Mouse (Mus musculus) left cerebral cortex, postnatal 10 days (tissue): Measurements from ENCODE around the gene Gpc5. TPM values are rescaled to one million over a fixed set of nuclear protein-coding genes. Genes with fewer than 3 reads are reported as not detected.

Source experiments
- DNase-seq, 2 experiments: peaks; one replicate each; pipeline ENCODE4 v3.0.0; 2021 to 2022; ENCODE audit warnings: low spot score in 2 of 2, mixed read lengths in 1 of 2; ENCODE audit errors: extremely low spot score in 1 of 2
- intact Hi-C: fragments of 180-260 bp; cut with DNase I; formaldehyde crosslinking; loops from one replicate; pipeline ENCODE4 v1.15.1; 2025
- total RNA-seq, 2 experiments: library from RNA; stranded (reverse); gene quantifications; 2 replicates each; pipeline ENCODE4 v1.2.3; 2021

Gpc5 gene
- total RNA-seq, 2 experiments from 2014 or later = 37.9 to 45.4 TPM

- no peak for DNase-seq
- intact Hi-C loops = no loop called here
These were observed 232.2 kb downstream of the Gpc5 start for GRCm38 (mm10) chr14:115324247-115324646.

- intact Hi-C loops = no loop called here
- no peak for DNase-seq
These were observed 234.4 kb downstream of the Gpc5 start for GRCm38 (mm10) chr14:115326426-115326825.

- intact Hi-C loops = no loop called here
- DNase-seq = no peak
These were observed 247.1 kb downstream of the Gpc5 start for GRCm38 (mm10) chr14:115339084-115339483.

GRCm38 (mm10) chr14:115342597-115342996, 250.6 kb downstream of the Gpc5 start:
- no peak for DNase-seq
- intact Hi-C loops = no loop called here

GRCm38 (mm10) chr14:115349448-115349847, 257.4 kb downstream of the Gpc5 start:
- intact Hi-C loops = no loop called here

GRCm38 (mm10) chr14:115365320-115365935, 273.4 kb downstream of the Gpc5 start:
- intact Hi-C loops = no loop called here
- no peak for DNase-seq

More at GRCm38 (mm10) chr14:115349448-115349847, 257.4 kb downstream of the Gpc5 start:
- DNase-seq = no peak

- intact Hi-C loops = no loop called here
- DNase-seq = no peak
These were observed 277.7 kb downstream of the Gpc5 start for GRCm38 (mm10) chr14:115369611-115370167.

GRCm38 (mm10) chr14:115371131-115371530, 279.1 kb downstream of the Gpc5 start:
- DNase-seq = peak in 1 of 2 experiments; percentile 38
- intact Hi-C loops = no loop called here

- no peak for DNase-seq
- intact Hi-C loops = loop anchor here (5.0 kb wide), 1 partner anchor 320 kb away; no protein-coding TSS in a partner anchor
These were observed 299.8 kb downstream of the Gpc5 start for GRCm38 (mm10) chr14:115391831-115392230.

- peak; percentile 32 to 43 for DNase-seq
- intact Hi-C loops = loop anchor here (5.0 kb wide), 1 partner anchor 321 kb away; no protein-coding TSS in a partner anchor
These were observed 301.0 kb downstream of the Gpc5 start for GRCm38 (mm10) chr14:115392894-115393524.

- no peak for DNase-seq
- intact Hi-C loops = no loop called here
These were observed 314.6 kb downstream of the Gpc5 start for GRCm38 (mm10) chr14:115406596-115406995.

- intact Hi-C loops = no loop called here
- DNase-seq = no peak
These were observed 315.4 kb downstream of the Gpc5 start for GRCm38 (mm10) chr14:115407309-115407930.

- intact Hi-C loops = no loop called here
- DNase-seq = no peak
These were observed 318.9 kb downstream of the Gpc5 start for GRCm38 (mm10) chr14:115410881-115411280.

GRCm38 (mm10) chr14:115411513-115412174, 319.6 kb downstream of the Gpc5 start:
- no peak for DNase-seq
- intact Hi-C loops = no loop called here

- intact Hi-C loops = no loop called here
- DNase-seq = no peak
These were observed 320.8 kb downstream of the Gpc5 start for GRCm38 (mm10) chr14:115412821-115413220.

GRCm38 (mm10) chr14:115413429-115413828, 321.4 kb downstream of the Gpc5 start:
- intact Hi-C loops = no loop called here
- DNase-seq = no peak

- intact Hi-C loops = no loop called here
These were observed 322.5 kb downstream of the Gpc5 start for GRCm38 (mm10) chr14:115414545-115414944.

GRCm38 (mm10) chr14:115431967-115432366, 340.0 kb downstream of the Gpc5 start:
- intact Hi-C loops = no loop called here
- no peak for DNase-seq

More at GRCm38 (mm10) chr14:115414545-115414944, 322.5 kb downstream of the Gpc5 start:
- DNase-seq = no peak

- intact Hi-C loops = no loop called here
- DNase-seq = no peak
These were observed 340.4 kb downstream of the Gpc5 start for GRCm38 (mm10) chr14:115432368-115432767.
